Mouse (Mus musculus) embryonic stem cell, embryonic (primary cell): Measurements from ENCODE around the gene Gpr21.
"Not testable (repeated sequence)": the region's sequence is repeated elsewhere in the genome, so short reads cannot be mapped to it uniquely, and the experiment has no call there.

Experiments
- CTCF ChIA-PET, 4 experiments: fragments of 300-600 bp in 2 of 4; fragments of 350-600 bp in 2 of 4; sonication (Branson Sonifier 250); formaldehyde crosslinking; loops; one replicate each; lab custom pipeline; 2022; ENCODE audit warnings: inconsistent platforms in 2 of 4; lab: Charles Lee
- POLR2A ChIA-PET, 4 experiments: fragments of 300-600 bp in 2 of 4; fragments of 350-600 bp in 2 of 4; sonication (Branson Sonifier 250); formaldehyde crosslinking; loops; one replicate each; lab custom pipeline; 2022; ENCODE audit warnings: antibody characterized with exemption in 4 of 4, inconsistent platforms in 1 of 4; lab: Charles Lee

Gpr21 gene

GRCm38 (mm10) chr2:37516030-37516710 is at the start of gene Gpr21:
Gene Gpr21 (plus strand): TSS chr2:37516332.
- POLR2A ChIA-PET: interaction anchor here in 3 of 4 experiments (0.6 to 1.9 kb wide), 11 partner anchors 9 to 867 kb away, joined by 3 to 8 read pairs (median 3); partner anchors contain the start of genes Strbp (in 1 of the 3), Zbtb26 (in 1 of the 3) and Zbtb6 (in 1 of the 3)

GRCm38 (mm10) chr2:37479559-37479958 is 36.6 kb upstream of the Gpr21 start:
- CTCF ChIA-PET: no interaction called here
- POLR2A ChIA-PET: interaction anchor here in 1 of 4 experiments (0.6 to 0.9 kb wide), 2 partner anchors 47 to 49 kb away, joined by 3 read pairs; no protein-coding TSS in a partner anchor

More at GRCm38 (mm10) chr2:37516030-37516710, at the start of gene Gpr21:
- CTCF ChIA-PET: interaction anchor here in 2 of 4 experiments (0.6 to 1.3 kb wide), 2 partner anchors 255 kb away, joined by 3 to 7 read pairs; no protein-coding TSS in a partner anchor

GRCm38 (mm10) chr2:37480039-37480438 is 36.1 kb upstream of the Gpr21 start:
- POLR2A ChIA-PET: interaction anchor here in 1 of 4 experiments (0.6 to 0.9 kb wide), 2 partner anchors 46 to 49 kb away, joined by 3 read pairs; no protein-coding TSS in a partner anchor
- CTCF ChIA-PET: no interaction called here

GRCm38 (mm10) chr2:37484165-37484564 is 32.0 kb upstream of the Gpr21 start:
- POLR2A ChIA-PET: interaction anchor here in 2 of 4 experiments (1.2 to 2.7 kb wide), 7 partner anchors 7 to 62 kb away, joined by 3 to 11 read pairs (median 4); partner anchors contain the start of gene Rc3h2 (in 1 of the 2)
- CTCF ChIA-PET: interaction anchor here in 1 of 4 experiments (1.5 kb wide), 1 partner anchor 23 kb away, joined by 4 read pairs; no protein-coding TSS in a partner anchor

GRCm38 (mm10) chr2:37485370-37485769 is 30.8 kb upstream of the Gpr21 start:
- POLR2A ChIA-PET: interaction anchor here in 3 of 4 experiments (0.5 to 2.7 kb wide), 14 partner anchors 9 to 396 kb away, joined by 3 to 11 read pairs (median 4); partner anchors contain the start of genes Rc3h2 (in 2 of the 3), Pdcl (in 1 of the 3), Rabgap1 (in 1 of the 3) and Zbtb26 (in 1 of the 3)
- CTCF ChIA-PET: interaction anchor here (0.5 to 1.5 kb wide), 18 partner anchors 9 to 849 kb away, joined by 3 to 6 read pairs (median 4); partner anchors contain the start of genes Rabgap1 (in 1 of the 4), Zbtb26 (in 1 of the 4) and Zbtb6 (in 1 of the 4)

- CTCF ChIA-PET: no interaction called here
- POLR2A ChIA-PET: interaction anchor here in 2 of 4 experiments (0.6 to 2.7 kb wide), 6 partner anchors 9 to 1333 kb away, joined by 3 to 9 read pairs (median 3); partner anchors contain the start of genes Pdcl (in 1 of the 2) and Rc3h2 (in 1 of the 2)
Observed at GRCm38 (mm10) chr2:37486408-37486807, 29.7 kb upstream of the Gpr21 start.

- POLR2A ChIA-PET: no interaction called here
- CTCF ChIA-PET: no interaction called here
Observed at GRCm38 (mm10) chr2:37488956-37489355, 27.2 kb upstream of the Gpr21 start.

GRCm38 (mm10) chr2:37497321-37497720 is 18.8 kb upstream of the Gpr21 start:
- CTCF ChIA-PET: interaction anchor here in 2 of 4 experiments (0.5 to 1.0 kb wide), 3 partner anchors 12 to 131 kb away, joined by 3 to 5 read pairs (median 3); no protein-coding TSS in a partner anchor
- POLR2A ChIA-PET: interaction anchor here in 2 of 4 experiments (1.2 to 1.6 kb wide), 2 partner anchors 45 to 275 kb away, joined by 3 to 5 read pairs; no protein-coding TSS in a partner anchor

- POLR2A ChIA-PET: interaction anchor here in 2 of 4 experiments (0.7 to 1.3 kb wide), 4 partner anchors 9 to 54 kb away, joined by 3 to 8 read pairs (median 6); no protein-coding TSS in a partner anchor
Observed at GRCm38 (mm10) chr2:37505856-37506255, 10.3 kb upstream of the Gpr21 start.

GRCm38 (mm10) chr2:37511134-37511901 is 4.8 kb upstream of the Gpr21 start:
- POLR2A ChIA-PET: interaction anchor here in 2 of 4 experiments (0.6 to 1.1 kb wide), 6 partner anchors 9 to 1888 kb away, joined by 3 to 4 read pairs (median 3); partner anchors contain the start of gene Rc3h2 (in 1 of the 2)

More at GRCm38 (mm10) chr2:37505856-37506255, 10.3 kb upstream of the Gpr21 start:
- CTCF ChIA-PET: not testable (repeated sequence)

GRCm38 (mm10) chr2:37516922-37517462 is 860 bp downstream of the Gpr21 start:
- ChIA-PET POLR2A (interaction anchor here in 3 of 4 experiments (0.6 to 1.9 kb wide), 11 partner anchors 8 to 866 kb away, joined by 3 to 8 read pairs (median 3); partner anchors contain the start of genes Strbp (in 1 of the 3), Zbtb26 (in 1 of the 3) and Zbtb6 (in 1 of the 3)), CTCF (interaction anchor here in 1 of 4 experiments (1.3 kb wide), 1 partner anchor 255 kb away, joined by 7 read pairs; no protein-coding TSS in a partner anchor)

More at GRCm38 (mm10) chr2:37511134-37511901, 4.8 kb upstream of the Gpr21 start:
- CTCF ChIA-PET: interaction anchor here in 1 of 4 experiments (0.6 kb wide), 1 partner anchor 12 kb away, joined by 3 read pairs; no protein-coding TSS in a partner anchor

- CTCF ChIA-PET: no interaction called here
- POLR2A ChIA-PET: no interaction called here
Observed at GRCm38 (mm10) chr2:37518561-37519285, 2.6 kb downstream of the Gpr21 start.

GRCm38 (mm10) chr2:37519286-37519640 is 3.1 kb downstream of the Gpr21 start:
- ChIA-PET POLR2A (interaction anchor here in 1 of 4 experiments (1.3 kb wide), 1 partner anchor 28 kb away, joined by 3 read pairs; no protein-coding TSS in a partner anchor), CTCF (no interaction called here)

- POLR2A ChIA-PET: interaction anchor here in 1 of 4 experiments (0.9 to 2.7 kb wide), 2 partner anchors 8 to 10 kb away, joined by 3 to 11 read pairs; no protein-coding TSS in a partner anchor
- CTCF ChIA-PET: no interaction called here
Observed at GRCm38 (mm10) chr2:37527587-37527986, 11.5 kb downstream of the Gpr21 start.

GRCm38 (mm10) chr2:37529397-37529796 is 13.3 kb downstream of the Gpr21 start:
- POLR2A ChIA-PET: interaction anchor here in 1 of 4 experiments (0.6 to 0.9 kb wide), 2 partner anchors 9 to 16 kb away, joined by 3 read pairs; no protein-coding TSS in a partner anchor
- CTCF ChIA-PET: no interaction called here

- POLR2A ChIA-PET: interaction anchor here in 1 of 4 experiments (1.5 kb wide), 1 partner anchor 8 kb away, joined by 3 read pairs; no protein-coding TSS in a partner anchor
- CTCF ChIA-PET: no interaction called here
Observed at GRCm38 (mm10) chr2:37530766-37531165, 14.6 kb downstream of the Gpr21 start.

GRCm38 (mm10) chr2:37531639-37532038 is 15.5 kb downstream of the Gpr21 start:
- ChIA-PET POLR2A (interaction anchor here in 1 of 4 experiments (1.5 kb wide), 1 partner anchor 9 kb away, joined by 3 read pairs; no protein-coding TSS in a partner anchor), CTCF (no interaction called here)
